Mouse (Mus musculus) embryo, embryonic 11 days (tissue): ENCODE results near the gene Zmym2.

Experiments used
- DNase-seq: peaks from one replicate; pipeline ENCODE4 v3.0.0-alpha.2; 2015

Gene Zmym2

GRCm38 (mm10) chr14:56886594-56887513 lies at the start of gene Zmym2:
Gene Zmym2 (plus strand): TSS chr14:56886653.
- peak; percentile 80 for DNase-seq

- DNase-seq, result no peak
These were observed 42.4 kb upstream of the Zmym2 start for GRCm38 (mm10) chr14:56844033-56844432.

GRCm38 (mm10) chr14:56844507-56844906 lies 41.9 kb upstream of the Zmym2 start:
- peak; percentile 13 for DNase-seq

- DNase-seq, result no peak
These were observed 38.1 kb upstream of the Zmym2 start for GRCm38 (mm10) chr14:56848322-56848721.

GRCm38 (mm10) chr14:56849681-56850080 lies 36.8 kb upstream of the Zmym2 start:
- DNase-seq, result no peak

GRCm38 (mm10) chr14:56864041-56864440 lies 22.4 kb upstream of the Zmym2 start:
- no peak for DNase-seq

- DNase-seq, result peak; percentile 19
These were observed 21.8 kb upstream of the Zmym2 start for GRCm38 (mm10) chr14:56864641-56865040.

- DNase-seq, result peak; percentile 25
These were observed 21.3 kb upstream of the Zmym2 start for GRCm38 (mm10) chr14:56865112-56865511.

- DNase-seq, result no peak
These were observed 12.9 kb upstream of the Zmym2 start for GRCm38 (mm10) chr14:56873525-56873924.

- DNase-seq, result no peak
These were observed 10.8 kb upstream of the Zmym2 start for GRCm38 (mm10) chr14:56875586-56876159.

GRCm38 (mm10) chr14:56881271-56881670 lies 5.2 kb upstream of the Zmym2 start:
- DNase-seq, result no peak

GRCm38 (mm10) chr14:56883431-56883830 lies 3.0 kb upstream of the Zmym2 start:
- DNase-seq, result no peak

- DNase-seq, result peak; percentile 89
These were observed 1.1 kb upstream of the Zmym2 start for GRCm38 (mm10) chr14:56885308-56885771.

- peak; percentile 90 for DNase-seq
These were observed 363 bp upstream of the Zmym2 start for GRCm38 (mm10) chr14:56885986-56886593.

GRCm38 (mm10) chr14:56887514-56887880 lies 1.0 kb downstream of the Zmym2 start:
- no peak for DNase-seq

- DNase-seq, result peak; percentile 88
These were observed 1.4 kb downstream of the Zmym2 start for GRCm38 (mm10) chr14:56887887-56888286.

GRCm38 (mm10) chr14:56888416-56888815 lies 2.0 kb downstream of the Zmym2 start:
- DNase-seq, result no peak

- no peak for DNase-seq
These were observed 8.0 kb downstream of the Zmym2 start for GRCm38 (mm10) chr14:56894417-56894816.

GRCm38 (mm10) chr14:56896521-56896920 lies 10.1 kb downstream of the Zmym2 start:
- DNase-seq, result no peak

- DNase-seq, result no peak
These were observed 11.0 kb downstream of the Zmym2 start for GRCm38 (mm10) chr14:56897475-56897874.

- DNase-seq, result no peak
These were observed 13.2 kb downstream of the Zmym2 start for GRCm38 (mm10) chr14:56899656-56900055.

- no peak for DNase-seq
These were observed 16.6 kb downstream of the Zmym2 start for GRCm38 (mm10) chr14:56903039-56903438.

GRCm38 (mm10) chr14:56905696-56906095 lies 19.2 kb downstream of the Zmym2 start:
- no peak for DNase-seq

- DNase-seq, result no peak
These were observed 32.1 kb downstream of the Zmym2 start for GRCm38 (mm10) chr14:56918532-56918931.
